Mouse (Mus musculus) kidney, postnatal 0 days (tissue): ENCODE results near the gene Set. TPM values are rescaled to one million over a fixed set of nuclear protein-coding genes. Genes with fewer than 3 reads are reported as not detected.

Source experiments
- ATAC-seq: fragments of 200-750 bp; cut with Nextera tagmentation; replicated peaks from 2 replicates; pipeline ENCODE4 v1.8.0; 2017; ENCODE audit warnings: low read depth, moderate number of reproducible peaks, moderate TSS enrichment, moderate library complexity; ENCODE audit not compliant: low FRiP score
- DNase-seq: peaks from one replicate; pipeline ENCODE4 v3.0.0-alpha.2; 2016; ENCODE audit warnings: low spot score
- H3K27ac ChIP-seq: fragments of 300-500 bp; sonication (generic); 2 replicates; pipeline ENCODE4 v1.5.1; 2014; ENCODE audit warnings: mild to moderate bottlenecking
- H3K27me3 ChIP-seq: fragments of 300-500 bp; sonication (generic); 2 replicates; pipeline ENCODE4 v1.6.1; 2014; ENCODE audit warnings: low read length, mixed read lengths; ENCODE audit not compliant: insufficient read depth
- H3K36me3 ChIP-seq: fragments of 300-500 bp; sonication (generic); 2 replicates; pipeline ENCODE4 v1.6.1; 2014; ENCODE audit warnings: low read length, mixed read lengths; ENCODE audit not compliant: insufficient read depth
- H3K4me1 ChIP-seq: fragments of 300-500 bp; sonication (generic); replicated peaks from 2 replicates; pipeline ENCODE4 v1.6.1; 2014; ENCODE audit warnings: antibody characterized with exemption, low read length, mixed read lengths; ENCODE audit not compliant: insufficient read depth
- H3K4me2 ChIP-seq: fragments of 300-500 bp; sonication (generic); 2 replicates; pipeline ENCODE4 v1.6.1; 2014; ENCODE audit warnings: mild to moderate bottlenecking, low read length, moderate library complexity, mixed read lengths
- H3K4me3 ChIP-seq: fragments of 300-500 bp; sonication (generic); replicated peaks from 2 replicates; pipeline ENCODE4 v1.5.1; 2014; ENCODE audit warnings: low read depth, low read length
- H3K9ac ChIP-seq: fragments of 300-500 bp; sonication (generic); 2 replicates; pipeline ENCODE4 v1.6.1; 2014; ENCODE audit warnings: low read depth, low read length
- H3K9me3 ChIP-seq: fragments of 300-500 bp; sonication (generic); replicated peaks from 2 replicates; pipeline ENCODE4 v1.6.1; 2016; ENCODE audit warnings: low read length, inconsistent platforms, mixed read lengths
- CTCF ChIP-seq: IDR thresholded peaks from 2 replicates; pipeline ENCODE4 v1.5.1; 2016; ENCODE audit warnings: antibody characterized with exemption, low read depth, mild to moderate bottlenecking, moderate library complexity
- WGBS: fragments of 180-500 bp; shearing (Covaris S2); extraction: QIAGEN DNeasy Blood & Tissue Kit; methylation state at CpG from one replicate; pipeline ENCODE4 v1.1.7; 2014; 5-methylcytosine and 5-hydroxymethylcytosine counted together
- polyA plus RNA-seq: library from polyadenylated mRNA; unstranded; fragments of >200 nt; fragmentation: Nextera tagmentation; extraction: Ambion mirVana; gene quantifications from 2 replicates; pipeline ENCODE4 v1.2.1, GENCODE M21; 2015

The Set gene
- polyA plus RNA-seq, 1 experiment from 2014 or later, result 412 TPM

DNA sequence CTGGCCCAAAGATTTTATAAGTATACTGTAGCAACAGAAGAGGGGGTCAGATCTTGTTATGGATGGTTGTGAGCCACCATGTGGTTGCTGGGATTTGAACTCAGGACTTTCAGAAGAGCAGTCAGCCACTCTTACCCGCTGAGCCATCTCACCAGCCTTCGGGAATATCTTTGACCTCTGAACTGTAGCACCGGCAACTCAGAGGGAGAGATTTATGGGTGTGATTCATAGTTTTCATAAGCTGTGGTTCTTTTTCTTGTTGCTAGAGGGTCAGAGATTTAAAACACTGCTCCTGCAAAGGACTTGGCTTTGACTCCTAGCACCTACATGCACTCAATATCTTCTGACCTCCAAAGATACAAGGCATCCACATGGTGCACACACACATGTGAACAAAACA is 18.4 kb downstream of the Set start:
- no peak overlapping the region for H3K4me3 ChIP-seq
- H3K4me1 ChIP-seq, result no peaks in the 10 kb centered on the region
- H3K27me3 ChIP-seq, result no peaks in the 10 kb centered on the region
- no peaks in the 10 kb centered on the region for H3K9me3 ChIP-seq
- DNase-seq (no peak), ATAC-seq (no peak)
- H3K4me2 ChIP-seq, result no peak overlapping the region
- no peak for TF ChIP-seq CTCF
- H3K9ac ChIP-seq, result no peak overlapping the region
- 32% methylated on average over 3 of the region's 3 CpGs for WGBS
- no peak overlapping the region for H3K27ac ChIP-seq
- H3K36me3 ChIP-seq, result peaks cover 6% of the 10 kb centered on the region; the same call in 1 of the 2 replicates

DNA sequence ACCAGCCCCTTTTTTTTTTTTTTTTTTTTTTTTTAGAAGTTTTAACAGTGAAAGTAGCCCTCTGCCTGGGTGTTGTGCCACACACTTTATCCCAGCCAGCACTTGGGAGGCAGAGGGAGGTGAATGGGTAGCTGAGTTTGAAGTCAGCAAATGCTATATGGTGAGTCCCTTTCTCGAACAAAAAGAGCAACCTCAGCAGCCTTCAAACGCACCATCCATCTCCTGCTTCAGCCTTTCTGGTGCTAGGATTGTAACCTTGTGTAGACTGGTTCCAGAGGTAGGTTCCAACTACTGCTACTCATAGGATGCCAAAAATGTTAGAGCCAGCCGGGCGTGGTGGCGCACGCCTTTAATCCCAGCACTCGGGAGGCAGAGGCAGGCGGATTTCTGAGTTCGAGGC is 19.3 kb downstream of the Set start:
- Histone ChIP-seq H3K9ac (no peak overlapping the region), H3K27me3 (no peaks in the 10 kb centered on the region), H3K4me2 (no peak overlapping the region), H3K27ac (no peak overlapping the region), H3K4me3 (no peak overlapping the region), H3K9me3 (no peaks in the 10 kb centered on the region), H3K36me3 (peaks cover 5% of the 10 kb centered on the region; the same call in 1 of the 2 replicates), H3K4me1 (no peaks in the 10 kb centered on the region)
- WGBS, result 89% methylated on average over 8 of the region's 9 CpGs
- DNase-seq (no peak), ATAC-seq (no peak)
- TF ChIP-seq CTCF, result no peak

DNA sequence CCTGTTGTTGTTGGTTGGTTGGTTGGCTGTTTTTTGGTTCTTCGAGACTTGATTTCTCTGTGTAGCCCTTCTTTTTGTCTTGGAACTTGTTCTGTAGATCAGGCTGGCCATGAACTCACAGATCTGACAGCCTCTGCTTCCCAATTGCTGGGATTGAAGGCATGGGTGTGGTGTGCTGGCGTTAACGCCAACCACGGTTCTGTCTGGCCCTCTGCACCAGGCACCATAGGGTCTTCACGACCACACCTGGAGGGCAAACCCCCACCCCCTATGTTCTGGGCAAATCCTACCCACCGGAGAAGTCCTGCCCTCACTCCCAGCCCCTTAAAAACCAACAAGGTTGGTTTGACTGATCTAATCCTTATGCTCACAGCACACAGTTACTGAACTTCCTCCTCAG is 19.8 kb downstream of the Set start:
- Histone ChIP-seq H3K9ac (no peak overlapping the region), H3K4me3 (peak overlapping the region; percentile 53; the same call in 1 of the 2 replicates), H3K27ac (peak overlapping the region; percentile 62), H3K4me1 (no peaks in the 10 kb centered on the region), H3K36me3 (peaks cover 5% of the 10 kb centered on the region; the same call in 1 of the 2 replicates), H3K9me3 (no peaks in the 10 kb centered on the region), H3K4me2 (peak overlapping the region; percentile 81; the same call in 1 of the 2 replicates), H3K27me3 (no peaks in the 10 kb centered on the region)
- ATAC-seq, result 0 out of 2 replicates have a peak, but pooled peaks have one; percentile 1
- WGBS, result 66% methylated on average over 6 of the region's 6 CpGs
- DNase-seq, result no peak
- no peak for TF ChIP-seq CTCF

DNA sequence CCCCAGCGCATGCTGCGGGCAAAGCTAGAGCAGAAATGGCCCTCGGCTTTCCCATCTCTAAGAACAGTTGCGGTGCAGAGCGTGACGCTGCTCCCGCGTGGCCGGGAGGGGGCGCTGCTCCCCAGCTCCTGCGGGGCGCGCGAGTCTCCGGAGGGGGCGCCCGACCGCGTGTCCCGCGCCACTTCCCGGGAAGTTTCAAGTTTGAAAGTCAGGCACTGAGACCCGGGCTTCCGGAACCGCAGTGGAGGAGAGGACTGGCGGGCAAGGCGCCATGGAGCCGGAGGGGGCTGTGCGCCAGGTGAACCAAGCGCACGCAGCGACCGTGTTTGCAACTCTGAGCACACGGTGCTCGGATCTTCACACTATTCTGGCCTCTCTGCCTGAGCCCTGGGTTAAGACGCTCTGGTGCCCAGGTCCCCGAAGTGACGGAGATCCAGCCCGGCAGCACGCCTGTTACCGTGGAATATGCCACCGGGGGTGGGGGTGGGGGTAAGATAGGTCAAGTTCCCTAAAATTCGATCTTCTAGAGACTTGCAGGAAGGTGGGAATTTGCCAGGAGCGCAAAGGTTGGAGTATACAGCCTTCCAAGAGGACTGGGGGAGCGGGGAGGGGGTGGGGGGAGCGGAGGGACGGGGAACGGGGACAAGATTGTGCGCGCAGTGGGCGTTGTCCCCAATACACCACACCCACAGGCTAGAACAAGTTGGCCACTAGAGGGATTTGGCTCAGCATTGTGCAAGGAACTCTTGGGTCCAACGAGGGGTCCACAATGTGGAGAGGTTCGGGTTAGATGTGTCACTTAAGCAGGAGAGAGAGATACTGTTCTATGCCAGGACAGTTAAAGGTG is 20.5 kb downstream of the Set start, which contains the start of gene Pkn3:
TSS of gene Pkn3 (plus strand) at position 183 of the 847 bp plus-strand sequence.
- Histone ChIP-seq H3K4me3 (peak within 1 kb of the TSS; percentile 53), H3K27me3 (no peaks in the 10 kb centered on the region), H3K4me2 (peak within 1 kb of the TSS; percentile 81), H3K36me3 (peaks cover 1% of the 10 kb centered on the region; the same call in 1 of the 2 replicates), H3K4me1 (no peaks in the 10 kb centered on the region), H3K27ac (peak within 1 kb of the TSS; percentile 62), H3K9ac (peak within 1 kb of the TSS; percentile 57), H3K9me3 (no peaks in the 10 kb centered on the region)
- peak; percentile 100 for TF ChIP-seq CTCF
- ATAC-seq, result peak; percentile 80
- peak; percentile 94 for DNase-seq
- under 1% methylated on average over 53 of the region's 53 CpGs for WGBS

DNA sequence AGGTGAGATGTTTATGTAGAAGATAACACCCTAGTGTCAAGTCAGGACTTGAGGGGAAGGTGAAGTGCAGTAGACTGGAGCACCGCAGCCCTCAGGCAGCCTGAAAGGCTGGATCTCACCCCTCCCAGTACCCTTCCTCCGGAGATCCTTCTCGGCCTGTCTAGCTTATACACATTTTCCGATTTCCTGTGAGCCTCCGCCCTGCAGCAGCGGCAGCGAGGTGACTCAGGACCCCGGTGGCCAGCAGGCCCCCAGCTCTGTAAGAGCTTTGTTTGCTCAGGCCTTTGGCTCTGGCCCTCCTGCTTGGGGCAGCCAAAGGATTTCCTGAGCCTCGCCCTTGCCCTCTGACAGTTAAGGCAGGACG is 21.2 kb downstream of the Set start:
- Histone ChIP-seq H3K4me3 (peak overlapping the region; percentile 53; the same call in 1 of the 2 replicates), H3K36me3 (no peaks in the 10 kb centered on the region), H3K4me2 (peak overlapping the region; percentile 81), H3K27ac (peak overlapping the region; percentile 62; the same call in 1 of the 2 replicates), H3K9me3 (no peaks in the 10 kb centered on the region), H3K9ac (peak overlapping the region; percentile 18; the same call in 1 of the 2 replicates), H3K27me3 (no peaks in the 10 kb centered on the region), H3K4me1 (no peaks in the 10 kb centered on the region)
- no peak for ATAC-seq
- no peak for DNase-seq
- no peak for TF ChIP-seq CTCF
- 13% methylated on average over 10 of the region's 10 CpGs for WGBS

DNA sequence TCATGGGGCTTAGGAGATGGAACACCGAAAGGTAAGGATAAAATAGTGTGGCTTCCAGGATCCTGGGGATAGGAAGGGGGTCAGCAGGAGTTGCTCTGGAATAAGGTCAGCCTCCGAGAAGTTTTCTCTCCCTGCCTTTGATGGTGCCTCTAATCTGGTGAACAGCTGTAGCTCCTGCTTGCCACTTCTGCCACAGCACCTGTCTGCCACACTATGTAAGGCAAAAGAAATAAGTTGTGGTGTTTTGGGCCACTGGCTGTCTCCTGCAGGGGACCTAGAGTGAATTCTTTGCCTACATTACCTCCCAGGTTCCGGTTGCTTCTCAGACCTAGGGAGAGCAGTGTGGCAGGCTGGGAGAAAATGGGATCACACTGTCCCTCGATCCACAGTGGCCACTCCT is 21.6 kb downstream of the Set start:
- Histone ChIP-seq H3K36me3 (no peaks in the 10 kb centered on the region), H3K9ac (peak overlapping the region; percentile 18; the same call in 1 of the 2 replicates), H3K4me1 (no peaks in the 10 kb centered on the region), H3K4me3 (no peak overlapping the region), H3K4me2 (peak overlapping the region; percentile 81; the same call in 1 of the 2 replicates), H3K9me3 (no peaks in the 10 kb centered on the region), H3K27me3 (no peaks in the 10 kb centered on the region), H3K27ac (0 out of 2 replicates have a peak overlapping the region, but pooled peaks have one; percentile 62)
- TF ChIP-seq CTCF, result no peak
- no peak for ATAC-seq
- 73% methylated on average over 4 of the region's 4 CpGs for WGBS
- DNase-seq, result no peak
